Mouse (Mus musculus): Measurements from ENCODE around the gene Zfp874a.

Zfp874a gene

DNA sequence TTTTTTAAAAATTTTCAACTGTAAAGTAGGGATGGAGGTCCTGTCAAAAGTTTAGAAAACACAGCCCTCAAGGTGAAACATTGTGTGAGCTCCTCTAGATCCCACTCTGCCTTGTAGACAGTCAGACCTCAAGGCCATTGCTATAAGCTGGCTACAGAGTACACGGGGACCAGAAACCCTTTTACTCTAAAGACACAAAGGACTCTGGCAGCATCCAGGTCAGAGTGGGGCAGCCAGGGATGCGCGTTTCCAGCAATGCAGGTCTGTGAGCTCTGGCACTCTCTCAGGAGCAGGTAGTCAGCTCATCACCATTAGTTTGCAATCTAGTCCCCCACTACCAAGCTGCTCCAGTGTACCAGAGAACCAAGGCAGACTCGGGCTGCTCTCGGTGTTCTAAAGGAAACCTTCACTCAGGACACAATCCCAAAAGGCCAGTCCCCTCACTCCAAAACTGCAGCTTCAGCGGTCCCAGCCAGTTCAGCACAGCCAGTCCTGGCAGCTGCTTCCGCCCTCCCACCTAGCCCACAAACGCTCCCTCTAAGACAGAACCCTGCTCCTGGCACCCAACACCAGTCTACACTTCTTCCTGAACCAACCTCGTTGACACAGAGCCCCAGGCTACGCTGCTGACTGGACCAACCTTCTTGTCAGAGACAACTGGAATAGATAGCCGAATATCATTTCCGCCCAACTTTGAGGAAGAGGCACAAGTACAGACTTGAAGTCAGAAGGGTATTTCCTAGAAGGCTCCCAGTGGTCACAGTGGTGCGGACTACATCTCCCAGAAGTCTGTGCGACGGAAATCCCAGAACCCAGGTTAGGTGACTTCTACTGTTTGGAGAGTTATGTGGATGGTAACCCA, 76.1 kb downstream of the Zfp874a start, which contains the start of the genes Gm28041 and Zfp456:
TSS of gene Gm28041 (minus strand) at position 684 of the 862 bp plus-strand sequence.
TSS of gene Zfp456 (minus strand) at position 761 of the 862 bp plus-strand sequence.
- DNase-seq = peak; percentile 75
